Mouse (Mus musculus) heart, postnatal 25 days (tissue): ENCODE data around the gene Smim6. TPM values are rescaled to one million over a fixed set of nuclear protein-coding genes. Genes with fewer than 3 reads are reported as not detected.

ENCODE experiments used
- DNase-seq: peaks from one replicate; pipeline ENCODE4 v3.0.0; 2022; ENCODE audit warnings: low spot score
- intact Hi-C: fragments of 180-260 bp; cut with DNase I; formaldehyde crosslinking; loops from one replicate; pipeline ENCODE4 v1.15.1; 2025
- total RNA-seq, 2 experiments: library from RNA; stranded (reverse); gene quantifications; 2 replicates each; pipeline ENCODE4 v1.2.3; 2021

Gene Smim6
- total RNA-seq, 2 experiments from 2014 or later: 0.26 TPM; not detected in 1

DNA sequence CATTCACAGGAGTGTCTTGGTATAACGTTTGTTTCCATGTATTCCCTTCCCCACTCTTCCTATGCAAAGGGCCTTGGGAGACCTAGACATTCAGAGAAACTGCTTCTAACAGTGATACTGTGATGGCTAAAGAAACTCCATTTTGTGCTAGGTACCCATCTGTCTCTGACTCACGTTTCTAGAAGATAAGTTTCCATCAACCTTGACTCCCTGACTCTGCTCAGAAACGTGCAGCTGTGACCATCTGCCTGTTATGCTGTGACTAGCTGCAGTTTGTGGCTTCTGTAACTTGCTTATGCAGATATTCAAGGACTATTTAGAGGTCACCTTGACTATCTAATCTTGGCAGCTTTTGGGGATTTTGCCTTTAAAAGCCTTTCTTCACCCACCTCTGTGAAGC lies 19.4 kb downstream of the Smim6 start:
- intact Hi-C loops: no loop called here

DNA sequence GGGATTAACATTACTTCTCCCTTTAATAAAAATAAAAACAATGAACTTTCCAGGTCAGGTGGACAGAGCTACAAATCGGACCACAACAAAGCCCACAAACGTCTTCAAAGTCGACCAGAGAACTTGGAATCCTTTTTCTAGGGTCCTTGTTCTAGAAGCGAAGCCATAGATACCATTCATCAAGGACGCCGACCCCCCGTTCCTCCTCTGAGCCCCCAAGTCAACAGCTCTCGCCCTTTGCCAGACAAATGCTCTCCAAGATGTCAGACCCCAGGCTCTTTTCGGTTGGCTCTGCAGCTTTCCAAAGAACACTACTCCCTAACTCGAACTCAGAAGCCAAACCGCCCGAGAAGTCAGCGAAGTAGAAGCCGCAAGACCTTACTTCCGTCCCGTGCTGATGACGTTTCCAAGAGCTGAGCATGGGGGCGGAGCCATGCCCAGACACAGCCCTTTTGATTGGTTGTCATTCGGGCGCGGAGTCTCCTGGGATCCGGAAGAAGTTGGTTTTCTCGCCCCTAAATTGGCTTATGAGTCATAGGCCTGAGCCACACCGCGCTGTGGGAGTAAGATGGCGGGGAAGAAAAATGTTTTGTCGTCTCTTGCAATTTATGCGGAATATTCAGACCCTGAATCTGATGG lies 21.4 kb downstream of the Smim6 start, which contains the start of the genes Sap30bp and Recql5:
Sap30bp (plus strand) TSS at position 175 of the 639 bp plus-strand sequence.
Recql5 (minus strand) TSS at position 370 of the 639 bp plus-strand sequence.
- peak; percentile 92 for DNase-seq
- intact Hi-C loops: no loop called here

More for the DNA sequence above, 19.4 kb downstream of the Smim6 start:
- no peak for DNase-seq

DNA sequence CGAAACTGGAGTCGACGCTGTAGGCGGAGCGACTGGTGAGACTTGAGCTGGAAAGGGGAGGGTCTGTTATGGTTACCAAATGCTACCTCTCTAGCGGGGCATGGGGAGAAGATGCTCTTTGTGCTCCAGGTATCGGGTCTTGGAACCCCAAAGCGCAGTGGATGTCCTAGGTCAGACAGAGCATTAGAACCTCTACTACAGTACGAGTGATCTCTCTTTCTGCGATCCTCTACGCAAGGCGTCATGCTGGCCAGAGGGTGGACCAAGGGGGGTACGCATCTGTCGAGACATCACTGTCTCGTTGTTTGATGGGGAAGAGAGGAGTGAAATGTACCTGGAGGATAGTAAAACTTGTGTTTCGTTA lies 21.9 kb downstream of the Smim6 start:
- DNase-seq: no peak
- intact Hi-C loops: no loop called here

DNA sequence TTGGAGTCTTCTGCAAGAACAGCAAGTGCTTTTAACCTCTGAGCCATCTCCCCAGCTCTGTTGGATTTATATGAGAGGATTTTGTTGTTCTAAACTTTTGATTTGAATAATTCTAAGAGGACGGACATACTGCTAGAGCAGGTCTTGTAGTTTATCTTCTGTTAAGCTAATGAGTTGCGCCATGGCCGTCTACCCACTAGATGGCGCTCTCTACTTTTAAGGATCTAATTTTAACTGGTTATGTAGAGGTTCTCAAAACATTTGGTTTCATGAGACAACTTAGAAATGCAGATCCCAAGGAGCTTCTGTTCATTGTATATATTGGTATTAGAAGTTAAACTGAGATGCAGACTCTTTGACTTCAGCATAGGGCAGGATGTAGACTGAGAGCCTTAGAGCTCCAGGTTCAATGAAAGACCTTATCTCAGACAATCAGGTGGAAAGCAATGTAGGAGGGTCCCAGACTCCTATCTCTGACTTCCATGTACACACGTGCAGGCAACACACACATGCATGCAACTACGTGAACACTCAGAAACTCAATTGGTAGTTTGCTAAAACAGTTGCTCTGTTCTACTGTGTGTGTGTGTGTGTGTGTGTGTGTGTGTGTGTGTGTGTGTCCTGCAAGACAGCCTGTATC lies 28.0 kb downstream of the Smim6 start:
- intact Hi-C loops: loop anchor here (1.0 to 5.0 kb wide), 2 partner anchors 59 to 192 kb away; partner anchors contain the start of gene Trim65
- no peak for DNase-seq

DNA sequence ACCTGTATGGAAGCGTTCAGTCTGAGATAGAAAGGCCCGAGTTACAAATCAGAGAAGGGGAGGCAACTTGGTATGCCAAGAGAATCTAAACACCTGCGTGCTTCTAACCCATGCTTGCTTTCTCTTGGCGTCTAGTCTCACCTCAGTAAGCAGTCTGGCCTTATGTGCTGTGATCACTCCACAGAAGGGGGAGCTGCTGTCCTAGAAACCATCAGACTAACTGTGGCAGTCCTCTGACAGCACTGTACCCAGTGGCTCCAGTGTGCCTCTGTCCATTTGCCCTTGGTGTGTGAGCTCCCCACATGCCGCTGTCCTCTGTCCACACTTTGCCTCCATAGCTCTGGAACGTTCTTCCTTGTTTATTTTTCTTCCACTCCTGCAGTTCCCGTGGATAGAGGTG lies 30.2 kb downstream of the Smim6 start:
- intact Hi-C loops: no loop called here
- DNase-seq: no peak

DNA sequence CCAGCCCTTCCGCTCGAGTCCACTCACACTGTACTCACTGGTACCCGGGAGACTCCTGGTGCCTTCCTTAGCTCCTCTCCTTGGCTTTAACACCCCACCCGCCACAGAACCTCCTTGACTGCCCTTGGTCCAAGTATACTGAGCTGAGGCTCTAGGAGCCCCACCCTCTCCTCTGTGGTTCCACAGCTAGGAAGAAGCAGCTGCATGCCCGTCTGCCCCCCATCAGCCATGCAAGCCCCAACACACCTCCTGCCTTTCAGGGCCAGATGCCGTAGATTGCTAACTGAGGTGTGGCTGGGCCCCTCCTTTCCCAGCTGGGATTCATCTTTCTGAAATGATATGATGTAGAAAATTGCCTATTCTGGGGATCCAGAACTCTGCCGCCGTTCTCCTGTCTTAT lies 33.4 kb downstream of the Smim6 start:
- intact Hi-C loops: no loop called here
- DNase-seq: no peak

DNA sequence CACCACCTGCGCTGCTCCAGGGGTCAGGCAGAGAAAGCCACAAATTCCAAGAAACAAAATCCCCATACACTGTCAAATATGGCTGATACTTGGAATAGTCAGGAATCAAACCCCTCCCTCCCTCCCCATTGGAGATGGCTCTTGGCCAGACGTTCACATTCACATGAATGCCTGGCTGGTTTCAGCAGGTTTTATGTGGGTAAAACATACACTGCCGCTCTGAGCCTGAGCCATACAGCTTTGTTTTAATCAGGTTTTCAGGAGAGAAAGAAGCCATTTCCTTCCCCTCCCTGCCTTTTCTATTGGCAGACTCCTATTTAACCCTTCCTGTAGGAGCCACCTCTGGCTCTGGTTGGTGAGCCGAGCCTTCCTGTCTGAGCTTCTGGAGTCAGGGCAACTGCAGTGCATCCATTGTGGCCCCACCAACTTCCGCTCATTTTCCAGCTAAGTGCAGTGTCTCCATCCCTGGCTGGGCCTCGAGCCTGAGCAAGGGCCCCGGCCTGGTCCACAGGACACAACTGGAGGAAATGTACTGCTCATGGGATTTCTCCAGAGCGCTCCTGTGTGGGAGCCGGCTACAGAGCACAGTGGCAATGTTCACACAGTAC lies 34.5 kb downstream of the Smim6 start:
- DNase-seq: no peak
- intact Hi-C loops: no loop called here

DNA sequence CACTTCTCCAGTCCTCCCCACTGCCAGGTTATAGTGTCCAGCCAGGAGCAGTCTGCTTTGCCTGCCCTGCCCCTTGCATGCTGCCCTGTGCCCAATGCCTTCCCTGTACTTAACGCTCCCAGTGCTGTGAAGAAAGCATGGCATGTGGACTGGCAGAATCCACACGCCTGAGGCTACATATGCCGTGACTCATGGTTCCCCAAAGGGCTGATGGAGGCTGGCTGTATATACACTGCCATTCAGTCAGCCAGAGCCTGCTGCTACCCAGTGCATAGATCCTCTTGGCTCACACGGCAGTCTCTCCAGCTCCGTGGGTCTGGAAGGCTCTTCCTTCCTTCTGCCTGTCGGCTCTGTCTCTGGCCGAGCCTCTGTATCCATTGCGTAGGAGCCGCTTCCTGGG lies 36.5 kb downstream of the Smim6 start:
- DNase-seq: no peak
- intact Hi-C loops: no loop called here

DNA sequence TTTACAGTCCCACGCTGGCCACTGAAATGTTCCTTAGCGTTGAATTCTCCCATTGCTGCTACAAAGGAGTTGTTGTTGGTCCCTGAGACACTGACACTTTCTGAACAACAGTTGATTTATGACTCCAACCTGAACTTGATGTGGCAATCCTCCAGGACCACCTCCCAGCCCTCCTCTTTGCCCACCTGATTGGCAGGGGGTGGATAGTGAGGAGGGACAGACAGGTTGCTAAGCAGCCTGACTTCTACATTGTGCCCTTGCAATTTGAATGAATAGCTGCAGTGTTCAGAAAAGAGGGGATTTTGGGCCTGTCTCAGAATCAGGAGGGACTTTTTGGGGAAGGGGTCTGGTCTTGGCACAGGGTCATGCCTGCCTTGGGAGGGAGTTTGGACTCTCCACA lies 38.9 kb downstream of the Smim6 start:
- intact Hi-C loops: no loop called here
- no peak for DNase-seq

DNA sequence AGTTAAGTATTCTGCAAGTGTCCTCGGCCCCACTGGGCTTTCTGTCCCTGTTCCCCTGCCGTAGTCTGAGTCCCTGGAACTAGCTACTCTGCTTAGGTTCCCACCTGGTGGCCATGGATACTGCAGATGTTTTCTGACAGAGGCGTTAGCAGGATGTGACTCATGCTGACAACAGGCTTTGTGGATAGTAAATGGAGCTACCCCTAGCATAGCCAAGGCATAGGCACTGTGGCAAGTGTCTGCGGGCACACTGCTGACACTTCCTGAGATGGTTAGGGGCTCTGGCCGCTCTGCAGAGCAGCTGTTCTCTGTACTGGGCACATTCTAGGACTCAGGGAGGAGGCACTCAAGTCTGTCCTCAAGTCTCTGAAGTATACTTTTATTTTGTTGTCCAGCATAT lies 42.9 kb downstream of the Smim6 start:
- intact Hi-C loops: no loop called here
- no peak for DNase-seq

DNA sequence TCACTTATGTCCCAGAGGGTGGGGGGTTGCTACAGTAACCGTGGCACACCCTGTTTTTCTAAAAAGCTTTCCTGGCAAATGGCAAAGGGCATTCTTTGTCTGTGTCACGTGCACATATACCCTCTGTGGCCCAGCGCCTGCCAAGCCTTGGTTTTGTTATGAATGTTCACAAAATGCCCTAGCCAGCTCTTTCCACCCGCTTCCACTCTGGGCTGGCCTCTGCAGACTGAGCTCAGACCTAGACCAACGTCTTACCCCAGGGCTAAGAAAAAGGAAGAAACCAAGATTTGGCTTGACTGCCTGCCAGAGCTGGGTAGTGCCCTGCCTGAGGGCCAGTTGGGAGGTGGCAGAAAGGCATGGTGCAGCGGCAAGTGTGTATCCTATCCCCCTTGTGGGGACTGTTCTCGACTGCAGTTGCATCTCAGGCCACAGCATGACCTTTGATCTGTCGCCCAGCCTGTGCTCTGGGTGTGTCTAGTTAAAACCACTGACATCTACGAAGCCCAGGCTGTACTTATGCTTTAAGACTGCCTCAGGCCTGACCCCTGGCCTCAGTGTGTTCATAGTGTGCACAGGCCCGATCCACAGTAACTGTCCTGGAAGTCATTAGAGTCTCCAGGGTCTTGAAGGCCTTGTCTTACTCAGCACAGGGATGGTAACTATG lies 43.5 kb downstream of the Smim6 start:
- no peak for DNase-seq
- intact Hi-C loops: no loop called here

DNA sequence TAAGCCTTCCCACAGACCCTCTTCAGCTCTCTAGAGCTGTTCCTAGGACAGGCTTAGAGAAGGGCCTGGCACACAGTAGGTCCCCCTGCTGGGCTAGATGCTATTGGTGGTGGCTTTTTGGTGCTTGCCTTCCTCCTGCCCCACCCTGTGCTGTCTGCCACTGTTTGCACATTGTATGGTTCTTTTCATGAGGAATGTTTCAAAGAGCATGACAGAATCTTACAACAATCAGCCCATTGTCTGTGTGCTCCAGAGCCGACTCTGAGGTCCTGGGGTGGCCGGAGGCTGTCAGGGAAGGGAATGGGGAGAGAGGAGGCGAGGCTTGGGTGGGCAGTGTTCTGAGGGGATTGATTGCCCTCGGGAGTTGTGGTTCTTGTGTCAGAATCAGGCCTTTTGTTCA lies 44.6 kb downstream of the Smim6 start:
- intact Hi-C loops: no loop called here
- no peak for DNase-seq

DNA sequence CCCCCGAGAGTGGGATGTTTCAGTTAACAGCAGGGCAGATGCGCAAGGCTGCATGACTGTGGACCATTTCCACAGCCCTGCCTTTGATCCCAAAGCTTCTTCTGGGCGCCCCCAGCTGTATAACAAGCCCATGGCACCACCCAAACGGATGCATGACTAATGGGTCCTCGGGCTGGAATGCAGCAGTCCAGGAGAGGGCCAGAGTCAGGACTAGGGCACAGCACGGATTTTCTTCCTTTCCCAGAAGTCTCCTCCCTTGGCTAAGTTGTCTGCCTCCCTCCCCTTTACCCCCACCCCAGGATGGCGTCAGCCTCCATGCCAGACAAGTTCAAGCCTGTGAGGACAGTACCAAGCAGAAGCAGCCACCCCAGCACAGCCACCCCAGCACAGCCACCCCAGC lies 46.2 kb downstream of the Smim6 start:
- intact Hi-C loops: no loop called here

DNA sequence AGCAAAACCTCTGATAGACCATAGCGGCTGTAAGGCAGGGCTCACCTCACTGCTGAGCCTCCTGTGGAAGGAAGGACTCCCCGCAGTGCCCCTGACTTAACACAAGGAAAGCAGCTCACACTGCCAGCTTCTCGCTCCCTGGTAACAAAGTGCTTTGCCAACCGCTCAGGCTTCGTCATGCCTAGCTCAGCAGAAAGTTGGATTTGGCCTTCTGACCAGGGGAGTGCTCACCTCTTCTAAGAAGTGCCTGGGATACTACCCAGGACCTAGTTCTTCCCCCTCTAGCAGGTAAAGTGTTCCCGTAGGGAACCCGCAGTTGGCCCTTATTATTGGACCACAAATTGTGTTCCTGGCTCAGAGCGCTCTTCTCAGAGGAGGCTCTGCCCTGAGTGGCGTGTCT lies 47.2 kb downstream of the Smim6 start:
- intact Hi-C loops: no loop called here
- no peak for DNase-seq

More for the DNA sequence above, 46.2 kb downstream of the Smim6 start:
- DNase-seq: no peak

DNA sequence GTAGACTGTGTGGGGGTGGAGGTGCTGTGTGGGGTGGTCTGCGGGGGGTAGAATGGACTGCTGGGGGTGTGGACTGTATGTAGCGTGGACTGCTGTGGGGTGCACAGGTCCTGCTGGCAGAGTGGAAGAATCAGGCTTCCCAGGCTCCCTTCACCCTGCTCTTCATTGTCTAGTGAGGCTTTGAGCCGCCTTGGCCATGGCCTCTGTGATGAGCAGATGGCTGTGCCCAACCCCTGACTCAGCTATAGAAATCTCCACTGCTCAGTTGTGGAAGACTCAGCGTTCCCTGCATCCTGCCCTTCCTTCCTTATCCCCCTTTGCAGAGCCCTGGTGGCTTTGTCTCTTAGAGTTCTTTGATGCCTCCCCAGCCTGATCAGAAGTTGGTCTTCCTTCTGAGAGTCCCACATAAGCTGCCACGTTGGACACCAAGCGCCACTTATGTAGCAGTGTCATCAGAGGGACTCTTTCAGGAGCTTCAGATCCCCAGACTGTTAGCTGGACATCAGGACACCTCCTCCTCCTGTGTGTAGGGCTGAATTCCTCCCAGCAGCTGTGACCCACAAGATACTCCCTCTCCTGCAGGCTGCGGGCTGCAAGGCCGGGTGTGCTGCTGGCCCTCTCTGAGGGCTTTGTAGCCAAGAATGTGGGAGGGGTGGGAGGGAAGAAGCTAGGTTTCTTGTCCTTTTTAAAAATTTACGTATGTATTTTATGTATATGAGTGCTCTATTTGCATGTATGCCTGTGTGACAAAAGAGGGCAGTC lies 51.0 kb downstream of the Smim6 start:
- no peak for DNase-seq
- intact Hi-C loops: no loop called here

Other genes starting within 250 kb of the Smim6 start
- 100 to 1,000 TPM; 107 to 108 TPM for gene Grb2, start 203.4 kb upstream of the Smim6 start, total RNA-seq
- 100 to 1,000 TPM; 102 to 110 TPM for gene Tmem94, start 146.6 kb upstream of the Smim6 start, total RNA-seq
- 10 to 100 TPM; 41.8 to 52.2 TPM for gene Caskin2, start 98.4 kb upstream of the Smim6 start, total RNA-seq
- gene Tsen54, start 97.3 kb upstream of the Smim6 start, total RNA-seq: 1 to 10 TPM; 9.1 to 9.2 TPM
- 10 to 100 TPM; 15.1 to 21.5 TPM for gene Llgl2, start 88.0 kb upstream of the Smim6 start, total RNA-seq
- under 1 TPM in 1 of 2 experiments, not detected in 1; 0.08 TPM for gene Myo15b, start 53.6 kb upstream of the Smim6 start, total RNA-seq
- gene Smim5, start 12.1 kb upstream of the Smim6 start, total RNA-seq: 10 to 100 TPM; 19.7 to 20.2 TPM
- 10 to 100 TPM; 14.1 to 17.4 TPM for gene Sap30bp, start 21.3 kb downstream of the Smim6 start, total RNA-seq
- gene Recql5, start 21.5 kb downstream of the Smim6 start, total RNA-seq: 1 to 10 TPM; 7.3 to 8.8 TPM
- 1 to 10 TPM; 3.5 to 4.0 TPM for gene Itgb4, start 62.7 kb downstream of the Smim6 start, total RNA-seq
- gene Galk1, start 100.7 kb downstream of the Smim6 start, total RNA-seq: 10 to 100 TPM; 13.9 to 16.0 TPM
- 100 to 1,000 TPM; 128 to 130 TPM for gene H3f3b, start 115.9 kb downstream of the Smim6 start, total RNA-seq
- 1 to 10 TPM; 8.4 to 9.0 TPM for gene Unk, start 118.3 kb downstream of the Smim6 start, total RNA-seq
- 1 to 10 TPM in 1 of 2 experiments, under 1 TPM in 1; 0.75 to 1.0 TPM for gene Unc13d, start 165.9 kb downstream of the Smim6 start, total RNA-seq
- 10 to 100 TPM; 80.1 to 92.2 TPM for gene Wbp2, start 175.0 kb downstream of the Smim6 start, total RNA-seq
- 10 to 100 TPM; 27.0 to 37.6 TPM for gene Trim47, start 215.2 kb downstream of the Smim6 start, total RNA-seq
- gene Trim65, start 219.1 kb downstream of the Smim6 start, total RNA-seq: 1 to 10 TPM; 6.1 to 8.4 TPM
- gene Mrpl38, start 226.9 kb downstream of the Smim6 start, total RNA-seq: 10 to 100 TPM; 62.5 to 66.0 TPM